Mouse (Mus musculus): ENCODE measurements around the gene Plekhf1. TPM values are rescaled to one million over a fixed set of nuclear protein-coding genes. Genes with fewer than 3 reads are reported as not detected.

Plekhf1 gene
- 0.90 and 1.2 TPM in 2 replicates for polyA plus RNA-seq (2012; rRNA removed)

GRCm38 (mm10) chr7:38227900-38228298, at the start of gene Plekhf1:
TSS of gene Plekhf1 (minus strand) at chr7:38228016.

GRCm38 (mm10) chr7:38270703-38271510, 43.1 kb upstream of the Plekhf1 start, which contains the start of gene Pop4:
TSS of gene Pop4 (minus strand) at chr7:38271423.

GRCm38 (mm10) chr7:38182962-38183687, 44.7 kb downstream of the Plekhf1 start, which contains the start of gene 1600014C10Rik:
TSS of gene 1600014C10Rik (plus strand) at chr7:38183217.

Other genes starting within 250 kb of the Plekhf1 start
- gene Uri1, start 204.5 kb downstream of the Plekhf1 start, polyA plus RNA-seq (2012; rRNA removed) = 25.6 and 33.0 TPM in 2 replicates
- gene Ccne1, start 120.5 kb downstream of the Plekhf1 start, polyA plus RNA-seq (2012; rRNA removed) = 17.6 and 23.0 TPM in 2 replicates
- gene 1600014C10Rik, start 44.8 kb downstream of the Plekhf1 start, polyA plus RNA-seq (2012; rRNA removed) = 13.2 and 16.3 TPM in 2 replicates
- 59.6 and 64.4 TPM in 2 replicates for gene Pop4, start 43.4 kb upstream of the Plekhf1 start, polyA plus RNA-seq (2012; rRNA removed)

Measured in central nervous system, embryonic 14 days (tissue).